Mouse (Mus musculus) kidney, adult 2 months (tissue): ENCODE measurements at regions not wholly inside any gene's neighbourhood (a gene's known extent, or its start where the extent isn't known, plus 50 kb on each side); places are given as distances from the start of the nearest gene placed in this dataset.

Experiments used
- DNase-seq: peaks from one replicate; pipeline ENCODE4 v3.0.0; 2021
- H3K27ac ChIP-seq: fragments of 200-500 bp; 2 replicates; pipeline ENCODE4 v1.5.1; 2012; ENCODE audit warnings: low read depth, low read length, control low read depth, inconsistent platforms; ENCODE audit not compliant: insufficient read depth
- H3K27me3 ChIP-seq: fragments of 200-500 bp; replicated peaks from 2 replicates; pipeline ENCODE4 v1.6.1; 2012; ENCODE audit warnings: mild to moderate bottlenecking, moderate library complexity, low read length, inconsistent platforms; ENCODE audit not compliant: control insufficient read depth, insufficient read depth
- H3K36me3 ChIP-seq: fragments of 200-500 bp; 2 replicates; pipeline ENCODE4 v1.6.1; 2012; ENCODE audit warnings: mild to moderate bottlenecking, moderate library complexity, low read length, inconsistent platforms; ENCODE audit not compliant: control insufficient read depth, insufficient read depth
- H3K4me1 ChIP-seq: fragments of 200-500 bp; 2 replicates; pipeline ENCODE4 v1.6.1; 2011; ENCODE audit warnings: low read length; ENCODE audit not compliant: control insufficient read depth, insufficient read depth
- H3K4me3 ChIP-seq: fragments of 200-500 bp; 2 replicates; pipeline ENCODE4 v1.5.1; 2011; ENCODE audit warnings: mild to moderate bottlenecking, low read depth, low read length, control low read depth; ENCODE audit not compliant: insufficient read depth
- CTCF ChIP-seq: fragments of 200-500 bp; conservative IDR thresholded peaks from 2 replicates; pipeline ENCODE4 v1.5.1; 2011; ENCODE audit warnings: low read depth, mild to moderate bottlenecking, control low read depth, low read length, moderate library complexity, mixed read lengths; ENCODE audit not compliant: insufficient read depth, insufficient read length
- POLR2A ChIP-seq: fragments of 200-500 bp; IDR thresholded peaks from one replicate; pipeline ENCODE4 v1.6.1; 2011; ENCODE audit warnings: low read depth, low read length, control low read depth
- WGBS: fragments of 180-500 bp; shearing (Covaris S2); methylation state at CpG from one replicate; pipeline ENCODE4 v1.1.7; 2018; 5-methylcytosine and 5-hydroxymethylcytosine counted together

GRCm38 (mm10) chr2:169275371-169275770, 312.2 kb downstream of the Gm11011 start:
- no peaks in the 10 kb centered on the region for H3K27me3 ChIP-seq
- TF ChIP-seq CTCF (no peak), POLR2A (no peak)
- no peak for DNase-seq
- H3K4me3 ChIP-seq, result no peak overlapping the region
- H3K4me1 ChIP-seq, result no peaks in the 10 kb centered on the region
- no peaks in the 10 kb centered on the region for H3K36me3 ChIP-seq
- WGBS, result 96% methylated on average over 4 of the region's 4 CpGs
- H3K27ac ChIP-seq, result no peak overlapping the region

GRCm38 (mm10) chr2:169274101-169274500, 313.4 kb downstream of the Gm11011 start:
- DNase-seq, result no peak
- no peak overlapping the region for H3K27ac ChIP-seq
- TF ChIP-seq CTCF (no peak), POLR2A (no peak)
- H3K36me3 ChIP-seq, result no peaks in the 10 kb centered on the region
- H3K4me3 ChIP-seq, result no peak overlapping the region
- H3K27me3 ChIP-seq, result no peaks in the 10 kb centered on the region
- no peaks in the 10 kb centered on the region for H3K4me1 ChIP-seq
- 44% methylated on average over 1 of the region's 1 CpGs for WGBS

- H3K27ac ChIP-seq, result no peak overlapping the region
- 48% methylated on average over 6 of the region's 6 CpGs for WGBS
Observed at GRCm38 (mm10) chr2:169272622-169273021, 314.9 kb downstream of the Gm11011 start.

GRCm38 (mm10) chr2:169272018-169272417, 315.5 kb downstream of the Gm11011 start:
- no peak overlapping the region for H3K27ac ChIP-seq
- H3K4me1 ChIP-seq, result no peaks in the 10 kb centered on the region
- no peak overlapping the region for H3K4me3 ChIP-seq
- H3K27me3 ChIP-seq, result no peaks in the 10 kb centered on the region
- TF ChIP-seq POLR2A, result no peak
- 0 out of 2 replicates have a peak, but pooled peaks have one; percentile 15 for TF ChIP-seq CTCF
- 37% methylated on average over 4 of the region's 4 CpGs for WGBS
- no peak for DNase-seq
- H3K36me3 ChIP-seq, result no peaks in the 10 kb centered on the region

More at GRCm38 (mm10) chr2:169272622-169273021, 314.9 kb downstream of the Gm11011 start:
- DNase-seq, result no peak
- H3K4me3 ChIP-seq, result no peak overlapping the region
- no peaks in the 10 kb centered on the region for H3K4me1 ChIP-seq
- H3K36me3 ChIP-seq, result no peaks in the 10 kb centered on the region
- no peaks in the 10 kb centered on the region for H3K27me3 ChIP-seq
- no peak for TF ChIP-seq CTCF
- no peak for TF ChIP-seq POLR2A

GRCm38 (mm10) chr2:169260636-169261035, 305.2 kb upstream of the Zfp64 start:
- Histone ChIP-seq H3K4me1 (no peaks in the 10 kb centered on the region), H3K27ac (no peak overlapping the region), H3K36me3 (no peaks in the 10 kb centered on the region), H3K27me3 (no peaks in the 10 kb centered on the region), H3K4me3 (no peak overlapping the region)
- TF ChIP-seq CTCF (no peak), POLR2A (no peak)
- 78% methylated on average over 4 of the region's 4 CpGs for WGBS
- DNase-seq, result no peak

- Histone ChIP-seq H3K4me1 (no peaks in the 10 kb centered on the region), H3K27ac (no peak overlapping the region), H3K36me3 (no peaks in the 10 kb centered on the region), H3K4me3 (no peak overlapping the region), H3K27me3 (no peaks in the 10 kb centered on the region)
- no peak for DNase-seq
- TF ChIP-seq POLR2A (no peak), CTCF (no peak)
Observed at GRCm38 (mm10) chr2:169244572-169244971, 289.2 kb upstream of the Zfp64 start.

GRCm38 (mm10) chr2:169243981-169244380, 288.6 kb upstream of the Zfp64 start:
- H3K4me3 ChIP-seq, result no peak overlapping the region
- DNase-seq, result no peak
- H3K36me3 ChIP-seq, result no peaks in the 10 kb centered on the region
- 84% methylated on average over 9 of the region's 9 CpGs for WGBS
- TF ChIP-seq POLR2A, result no peak
- TF ChIP-seq CTCF, result no peak
- H3K27me3 ChIP-seq, result no peaks in the 10 kb centered on the region
- H3K27ac ChIP-seq, result no peak overlapping the region
- H3K4me1 ChIP-seq, result no peaks in the 10 kb centered on the region

- no peak for DNase-seq
- TF ChIP-seq CTCF (no peak), POLR2A (no peak)
- 94% methylated on average over 4 of the region's 4 CpGs for WGBS
- no peaks in the 10 kb centered on the region for H3K4me1 ChIP-seq
- H3K27me3 ChIP-seq, result no peaks in the 10 kb centered on the region
- no peak overlapping the region for H3K27ac ChIP-seq
- no peak overlapping the region for H3K4me3 ChIP-seq
- no peaks in the 10 kb centered on the region for H3K36me3 ChIP-seq
Observed at GRCm38 (mm10) chr2:169237856-169238255, 282.5 kb upstream of the Zfp64 start.
